Mouse (Mus musculus): ENCODE measurements around the gene Mettl7a1.
"Not testable (repeated sequence)": the region's sequence is repeated elsewhere in the genome, so short reads cannot be mapped to it uniquely, and the experiment has no call there.

DNA sequence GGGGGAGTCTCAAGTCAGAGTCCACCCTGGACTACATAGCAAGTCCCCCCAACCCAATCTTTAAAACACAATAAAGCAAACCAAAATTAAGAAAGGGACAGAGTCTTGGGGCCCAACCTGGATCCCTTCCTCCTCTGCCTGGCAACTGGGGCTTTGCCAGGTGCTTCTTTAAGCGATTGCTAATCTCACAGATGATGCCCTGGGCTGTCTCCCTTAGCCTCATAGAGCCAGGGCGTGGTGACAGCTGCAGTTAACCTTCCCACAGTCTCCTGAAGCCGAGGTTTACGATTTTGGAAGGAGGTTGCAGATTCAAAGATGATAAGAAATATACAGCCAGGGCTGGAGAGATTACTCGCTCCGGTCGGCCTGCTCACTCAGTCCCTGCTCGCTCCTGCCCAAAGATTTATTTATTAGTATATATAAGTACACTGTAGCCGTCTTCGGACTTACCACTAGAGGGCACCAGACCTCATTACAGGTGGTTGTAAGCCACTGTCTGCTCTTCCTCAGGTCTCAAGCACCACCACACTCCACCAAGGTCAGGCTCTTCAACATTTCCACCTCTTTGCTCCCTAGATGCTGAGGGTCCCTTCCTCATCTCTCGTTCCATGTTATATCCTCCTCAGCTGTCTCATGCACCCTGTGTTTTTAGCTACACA lies 3.6 kb downstream of the Mettl7a1 start:
- not testable (repeated sequence) for TF ChIP-seq POLR2A (IDR thresholded peaks at IDR 0.05; ENCODE audit: insufficient read length, low read depth); USF1 (IDR thresholded peaks at IDR 0.05; ENCODE audit: low read depth); MYOD1 (IDR thresholded peaks at IDR 0.05; ENCODE audit: control insufficient read depth in 1 of 3, insufficient read length in 2 of 3, low read depth in 2 of 3); MYOG (IDR thresholded peaks at IDR 0.05; ENCODE audit: control insufficient read depth in 1 of 3, insufficient read depth in 1 of 3, insufficient read length in 2 of 3, low read depth in 2 of 3); REST (IDR thresholded peaks at IDR 0.05; ENCODE audit: insufficient read depth, insufficient read length); TCF12 (IDR thresholded peaks at IDR 0.05; ENCODE audit: insufficient read depth, poor library complexity, severe bottlenecking); E2F4 (IDR thresholded peaks at IDR 0.05; ENCODE audit: insufficient read depth)
